Mouse (Mus musculus) forebrain, embryonic 10.5 days (tissue): ENCODE data around the gene Gas1. TPM values are rescaled to one million over a fixed set of nuclear protein-coding genes. Genes with fewer than 3 reads are reported as not detected.

Source experiments
- DNase-seq: peaks from one replicate; pipeline ENCODE4 v3.0.0-alpha.2; 2017; ENCODE audit warnings: low spot score; ENCODE audit errors: extremely low spot score
- H3K27ac ChIP-seq: fragments of 300-500 bp; sonication (generic); 2 replicates; pipeline ENCODE4 v1.5.1; 2016; ENCODE audit warnings: mild to moderate bottlenecking
- H3K27me3 ChIP-seq: fragments of 300-500 bp; sonication (generic); 2 replicates; pipeline ENCODE4 v1.6.1; 2016; ENCODE audit warnings: mild to moderate bottlenecking; ENCODE audit not compliant: poor library complexity, severe bottlenecking
- H3K36me3 ChIP-seq: fragments of 300-500 bp; sonication (generic); replicated peaks from 2 replicates; pipeline ENCODE4 v1.6.1; 2016; ENCODE audit warnings: mild to moderate bottlenecking, moderate library complexity
- H3K4me1 ChIP-seq: fragments of 300-500 bp; sonication (generic); 2 replicates; pipeline ENCODE4 v1.6.1; 2016
- H3K4me3 ChIP-seq: fragments of 300-500 bp; sonication (generic); 2 replicates; pipeline ENCODE4 v1.5.1; 2016; ENCODE audit warnings: mild to moderate bottlenecking, moderate library complexity
- H3K9me3 ChIP-seq: fragments of 300-500 bp; sonication (generic); 2 replicates; pipeline ENCODE4 v1.6.1; 2016; ENCODE audit warnings: mild to moderate bottlenecking, moderate library complexity
- WGBS: fragments of 180-500 bp; shearing (Covaris S2); methylation state at CpG from one replicate; pipeline ENCODE4 v1.1.7; 2016; 5-methylcytosine and 5-hydroxymethylcytosine counted together
- polyA plus RNA-seq: library from polyadenylated mRNA; unstranded; fragments of >200 nt; fragmentation: Nextera tagmentation; extraction: Ambion mirVana; gene quantifications from 2 replicates; pipeline ENCODE4 v1.2.1, GENCODE M21; 2016

Gas1 gene
- polyA plus RNA-seq, 1 experiment from 2014 or later, result 72.7 TPM

GRCm38 (mm10) chr13:60170898-60171715 lies 6.1 kb downstream of the Gas1 start:
- H3K36me3 ChIP-seq, result peaks cover 12% of the 10 kb centered on the region
- H3K4me3 ChIP-seq, result peak overlapping the region; percentile 19; the same call in 1 of the 2 replicates
- peak; percentile 38 for DNase-seq
- H3K4me1 ChIP-seq, result peaks cover 56% of the 10 kb centered on the region
- 47% methylated on average over 21 of the region's 21 CpGs for WGBS
- peak overlapping the region; percentile 99 for H3K27ac ChIP-seq
- no peaks in the 10 kb centered on the region for H3K9me3 ChIP-seq
- H3K27me3 ChIP-seq, result peaks cover 59% of the 10 kb centered on the region

- peaks cover 44% of the 10 kb centered on the region for H3K4me1 ChIP-seq
- H3K9me3 ChIP-seq, result no peaks in the 10 kb centered on the region
- no peak for DNase-seq
- peaks cover 76% of the 10 kb centered on the region for H3K27me3 ChIP-seq
- no peak overlapping the region for H3K27ac ChIP-seq
- no peak overlapping the region for H3K4me3 ChIP-seq
- WGBS, result 87% methylated on average over 2 of the region's 2 CpGs
- no peaks in the 10 kb centered on the region; the same call in 1 of the 2 replicates for H3K36me3 ChIP-seq
These were observed 8.1 kb downstream of the Gas1 start for GRCm38 (mm10) chr13:60169026-60169425.

GRCm38 (mm10) chr13:60156294-60157126 lies 20.7 kb downstream of the Gas1 start:
- DNase-seq, result no peak
- Histone ChIP-seq H3K4me1 (peaks cover 33% of the 10 kb centered on the region), H3K9me3 (peaks cover 27% of the 10 kb centered on the region), H3K36me3 (peaks cover 9% of the 10 kb centered on the region), H3K27ac (peak overlapping the region; percentile 77), H3K4me3 (peak overlapping the region; percentile 9), H3K27me3 (peaks cover 7% of the 10 kb centered on the region; the same call in 1 of the 2 replicates)
- WGBS, result 21% methylated on average over 19 of the region's 19 CpGs

GRCm38 (mm10) chr13:60154170-60154569 lies 23.0 kb downstream of the Gas1 start:
- Histone ChIP-seq H3K9me3 (peaks cover 35% of the 10 kb centered on the region), H3K36me3 (peaks cover 11% of the 10 kb centered on the region), H3K27ac (no peak overlapping the region), H3K4me1 (peaks cover 33% of the 10 kb centered on the region), H3K27me3 (peaks cover 21% of the 10 kb centered on the region), H3K4me3 (no peak overlapping the region)
- no peak for DNase-seq
- WGBS, result 94% methylated on average over 3 of the region's 3 CpGs

GRCm38 (mm10) chr13:60148235-60148634 lies 28.9 kb downstream of the Gas1 start:
- H3K27me3 ChIP-seq, result peaks cover 51% of the 10 kb centered on the region
- DNase-seq, result no peak
- peaks cover 42% of the 10 kb centered on the region for H3K4me1 ChIP-seq
- WGBS, result 76% methylated on average over 3 of the region's 3 CpGs
- H3K27ac ChIP-seq, result peak overlapping the region; percentile 92
- peaks cover 16% of the 10 kb centered on the region for H3K9me3 ChIP-seq
- no peak overlapping the region for H3K4me3 ChIP-seq
- H3K36me3 ChIP-seq, result peaks cover 4% of the 10 kb centered on the region; the same call in 1 of the 2 replicates

GRCm38 (mm10) chr13:60147857-60148181 lies 29.3 kb downstream of the Gas1 start:
- DNase-seq, result no peak
- peak overlapping the region; percentile 47 for H3K4me3 ChIP-seq
- H3K27ac ChIP-seq, result peak overlapping the region; percentile 92
- H3K9me3 ChIP-seq, result peaks cover 12% of the 10 kb centered on the region
- H3K36me3 ChIP-seq, result peaks cover 4% of the 10 kb centered on the region; the same call in 1 of the 2 replicates
- peaks cover 53% of the 10 kb centered on the region for H3K27me3 ChIP-seq
- peaks cover 43% of the 10 kb centered on the region for H3K4me1 ChIP-seq
- 33% methylated on average over 2 of the region's 2 CpGs for WGBS

GRCm38 (mm10) chr13:60146994-60147856 lies 29.9 kb downstream of the Gas1 start:
- Histone ChIP-seq H3K4me3 (peak overlapping the region; percentile 47), H3K27me3 (peaks cover 59% of the 10 kb centered on the region), H3K36me3 (peaks cover 4% of the 10 kb centered on the region; the same call in 1 of the 2 replicates), H3K4me1 (peaks cover 49% of the 10 kb centered on the region), H3K9me3 (peaks cover 12% of the 10 kb centered on the region), H3K27ac (peak overlapping the region; percentile 92)
- 2% methylated on average over 21 of the region's 21 CpGs for WGBS
- peak; percentile 71 for DNase-seq

- H3K4me1 ChIP-seq, result peaks cover 50% of the 10 kb centered on the region
- H3K27me3 ChIP-seq, result peaks cover 59% of the 10 kb centered on the region
- no peaks in the 10 kb centered on the region for H3K36me3 ChIP-seq
- no peak for DNase-seq
- H3K27ac ChIP-seq, result peak overlapping the region; percentile 92
- no peak overlapping the region for H3K4me3 ChIP-seq
- 30% methylated on average over 3 of the region's 3 CpGs for WGBS
- H3K9me3 ChIP-seq, result peaks cover 5% of the 10 kb centered on the region
These were observed 30.9 kb downstream of the Gas1 start for GRCm38 (mm10) chr13:60146231-60146630.

- no peak for DNase-seq
- no peaks in the 10 kb centered on the region for H3K9me3 ChIP-seq
- H3K4me1 ChIP-seq, result peaks cover 29% of the 10 kb centered on the region
- H3K4me3 ChIP-seq, result no peak overlapping the region
- no peaks in the 10 kb centered on the region for H3K36me3 ChIP-seq
- H3K27me3 ChIP-seq, result peaks cover 9% of the 10 kb centered on the region
- 94% methylated on average over 4 of the region's 4 CpGs for WGBS
- H3K27ac ChIP-seq, result no peak overlapping the region
These were observed 40.2 kb downstream of the Gas1 start for GRCm38 (mm10) chr13:60136962-60137361.

GRCm38 (mm10) chr13:60134439-60134799 lies 42.7 kb downstream of the Gas1 start:
- no peak overlapping the region for H3K4me3 ChIP-seq
- H3K4me1 ChIP-seq, result peaks cover 37% of the 10 kb centered on the region
- H3K27me3 ChIP-seq, result peaks cover 20% of the 10 kb centered on the region
- DNase-seq, result no peak
- 0 out of 2 replicates have a peak, but pooled peaks cover 5% of the 10 kb centered on the region for H3K9me3 ChIP-seq
- 94% methylated on average over 5 of the region's 5 CpGs for WGBS
- H3K36me3 ChIP-seq, result no peaks in the 10 kb centered on the region
- peak overlapping the region; percentile 76 for H3K27ac ChIP-seq

- no peaks in the 10 kb centered on the region for H3K36me3 ChIP-seq
- H3K4me1 ChIP-seq, result peaks cover 42% of the 10 kb centered on the region
- peak; percentile 41 for DNase-seq
- no peak overlapping the region for H3K4me3 ChIP-seq
- H3K9me3 ChIP-seq, result 0 out of 2 replicates have a peak, but pooled peaks cover 5% of the 10 kb centered on the region
- H3K27ac ChIP-seq, result peak overlapping the region; percentile 76
- H3K27me3 ChIP-seq, result peaks cover 20% of the 10 kb centered on the region
- WGBS, result 37% methylated on average over 10 of the region's 10 CpGs
These were observed 43.3 kb downstream of the Gas1 start for GRCm38 (mm10) chr13:60133716-60134438.
